Mouse (Mus musculus): Measurements from ENCODE around the gene Hes3. TPM values are rescaled to one million over a fixed set of nuclear protein-coding genes. Genes with fewer than 3 reads are reported as not detected.

The Hes3 gene
- polyA plus RNA-seq, 2 experiments = 0.03 TPM; not detected in 1

GRCm38 (mm10) chr4:152270599-152270998 lies 20.9 kb downstream of the Hes3 start:
- Histone ChIP-seq H3K4me3 (replicated peaks; ENCODE audit: low read length) (no peak overlapping the region), H3K4me1 (ENCODE audit: control insufficient read depth, insufficient read depth, low read length) (peaks cover 35% of the 10 kb centered on the region), H3K4me2 (replicated peaks; ENCODE audit: low read depth, low read length, severe bottlenecking) (no peak overlapping the region), H3K9ac (ENCODE audit: low read depth, low read length, severe bottlenecking) (no peak overlapping the region), H3K9me3 (ENCODE audit: control insufficient read depth, low read length) (no peaks in the 10 kb centered on the region), H3K36me3 (ENCODE audit: control insufficient read depth, insufficient read depth, low read length) (no peaks in the 10 kb centered on the region), H3K27me3 (ENCODE audit: control insufficient read depth, insufficient read depth, low read length) (0 out of 2 replicates have a peak, but pooled peaks cover 8% of the 10 kb centered on the region), H3K27ac (replicated peaks; ENCODE audit: low read depth, low read length) (no peak overlapping the region)
- WGBS = 79% methylated on average over 9 of the region's 9 CpGs
- ATAC-seq (ENCODE audit: low FRiP score, low read depth) (no peak), DNase-seq (ENCODE audit: low spot score) (no peak)
- no peak for TF ChIP-seq POLR2A (IDR thresholded peaks at IDR 0.05; ENCODE audit: borderline replicate concordance, extremely low read depth, insufficient read depth, insufficient read length)

GRCm38 (mm10) chr4:152269967-152270366 lies 21.5 kb downstream of the Hes3 start:
- no peak overlapping the region for H3K27ac ChIP-seq (replicated peaks; ENCODE audit: low read depth, low read length)
- 77% methylated on average over 13 of the region's 13 CpGs for WGBS
- H3K4me1 ChIP-seq (ENCODE audit: control insufficient read depth, insufficient read depth, low read length) = peaks cover 34% of the 10 kb centered on the region
- TF ChIP-seq POLR2A (IDR thresholded peaks at IDR 0.05; ENCODE audit: borderline replicate concordance, extremely low read depth, insufficient read depth, insufficient read length) = no peak
- H3K36me3 ChIP-seq (ENCODE audit: control insufficient read depth, insufficient read depth, low read length) = no peaks in the 10 kb centered on the region
- ATAC-seq (ENCODE audit: low FRiP score, low read depth) = no peak
- DNase-seq (ENCODE audit: low spot score) = no peak
- H3K9ac ChIP-seq (ENCODE audit: low read depth, low read length, severe bottlenecking) = no peak overlapping the region
- no peak overlapping the region for H3K4me3 ChIP-seq (replicated peaks; ENCODE audit: low read length)
- H3K9me3 ChIP-seq (ENCODE audit: control insufficient read depth, low read length) = no peaks in the 10 kb centered on the region
- 0 out of 2 replicates have a peak, but pooled peaks cover 3% of the 10 kb centered on the region for H3K27me3 ChIP-seq (ENCODE audit: control insufficient read depth, insufficient read depth, low read length)
- H3K4me2 ChIP-seq (replicated peaks; ENCODE audit: low read depth, low read length, severe bottlenecking) = no peak overlapping the region

GRCm38 (mm10) chr4:152267748-152268369 lies 23.6 kb downstream of the Hes3 start:
- Histone ChIP-seq H3K4me3 (replicated peaks; ENCODE audit: low read length) (no peak overlapping the region), H3K9ac (ENCODE audit: low read depth, low read length, severe bottlenecking) (no peak overlapping the region), H3K27me3 (ENCODE audit: control insufficient read depth, insufficient read depth, low read length) (no peaks in the 10 kb centered on the region), H3K4me1 (ENCODE audit: control insufficient read depth, insufficient read depth, low read length) (peaks cover 27% of the 10 kb centered on the region), H3K9me3 (ENCODE audit: control insufficient read depth, low read length) (no peaks in the 10 kb centered on the region), H3K36me3 (ENCODE audit: control insufficient read depth, insufficient read depth, low read length) (no peaks in the 10 kb centered on the region), H3K27ac (replicated peaks; ENCODE audit: low read depth, low read length) (no peak overlapping the region), H3K4me2 (replicated peaks; ENCODE audit: low read depth, low read length, severe bottlenecking) (no peak overlapping the region)
- ATAC-seq (ENCODE audit: low FRiP score, low read depth) (no peak), DNase-seq (ENCODE audit: low spot score) (no peak)
- TF ChIP-seq POLR2A (IDR thresholded peaks at IDR 0.05; ENCODE audit: borderline replicate concordance, extremely low read depth, insufficient read depth, insufficient read length) = no peak
- 81% methylated on average over 13 of the region's 13 CpGs for WGBS

GRCm38 (mm10) chr4:152266236-152266895 lies 25.1 kb downstream of the Hes3 start:
- WGBS = 43% methylated on average over 10 of the region's 10 CpGs
- Histone ChIP-seq H3K27me3 (ENCODE audit: control insufficient read depth, insufficient read depth, low read length) (no peaks in the 10 kb centered on the region), H3K27ac (replicated peaks; ENCODE audit: low read depth, low read length) (no peak overlapping the region), H3K9me3 (ENCODE audit: control insufficient read depth, low read length) (no peaks in the 10 kb centered on the region), H3K4me3 (replicated peaks; ENCODE audit: low read length) (no peak overlapping the region), H3K4me1 (ENCODE audit: control insufficient read depth, insufficient read depth, low read length) (peaks cover 13% of the 10 kb centered on the region), H3K4me2 (replicated peaks; ENCODE audit: low read depth, low read length, severe bottlenecking) (no peak overlapping the region), H3K9ac (ENCODE audit: low read depth, low read length, severe bottlenecking) (no peak overlapping the region), H3K36me3 (ENCODE audit: control insufficient read depth, insufficient read depth, low read length) (no peaks in the 10 kb centered on the region)
- DNase-seq (ENCODE audit: low spot score) (no peak), ATAC-seq (ENCODE audit: low FRiP score, low read depth) (no peak)
- no peak for TF ChIP-seq POLR2A (IDR thresholded peaks at IDR 0.05; ENCODE audit: borderline replicate concordance, extremely low read depth, insufficient read depth, insufficient read length)

- 49% methylated on average over 5 of the region's 5 CpGs for WGBS
- no peak overlapping the region for H3K4me3 ChIP-seq (replicated peaks; ENCODE audit: low read length)
- H3K36me3 ChIP-seq (ENCODE audit: control insufficient read depth, insufficient read depth, low read length) = no peaks in the 10 kb centered on the region
- H3K9me3 ChIP-seq (ENCODE audit: control insufficient read depth, low read length) = no peaks in the 10 kb centered on the region
- H3K4me1 ChIP-seq (ENCODE audit: control insufficient read depth, insufficient read depth, low read length) = peaks cover 11% of the 10 kb centered on the region; the same call in 1 of the 2 replicates
- ATAC-seq (ENCODE audit: low FRiP score, low read depth) = no peak
- TF ChIP-seq POLR2A (IDR thresholded peaks at IDR 0.05; ENCODE audit: borderline replicate concordance, extremely low read depth, insufficient read depth, insufficient read length) = no peak
- no peak overlapping the region for H3K27ac ChIP-seq (replicated peaks; ENCODE audit: low read depth, low read length)
- DNase-seq (ENCODE audit: low spot score) = no peak
- H3K27me3 ChIP-seq (ENCODE audit: control insufficient read depth, insufficient read depth, low read length) = no peaks in the 10 kb centered on the region
- H3K4me2 ChIP-seq (replicated peaks; ENCODE audit: low read depth, low read length, severe bottlenecking) = no peak overlapping the region
- H3K9ac ChIP-seq (ENCODE audit: low read depth, low read length, severe bottlenecking) = no peak overlapping the region
Measured at GRCm38 (mm10) chr4:152265791-152266190, 25.7 kb downstream of the Hes3 start.

All from limb, embryonic 14.5 days (tissue).